Mouse (Mus musculus) testis, postnatal 10 days (tissue): ENCODE measurements around the gene Alg12.

ENCODE experiments used
- DNase-seq: peaks from one replicate; pipeline ENCODE4 v3.0.0; 2021; ENCODE audit warnings: low spot score

The Alg12 gene

GRCm38 (mm10) chr15:88854969-88855830 is 36.1 kb upstream of the Alg12 start:
- DNase-seq, result no peak

GRCm38 (mm10) chr15:88854119-88854968 is 35.2 kb upstream of the Alg12 start:
- no peak for DNase-seq

- no peak for DNase-seq
Observed at GRCm38 (mm10) chr15:88853106-88853505, 34.0 kb upstream of the Alg12 start.

- no peak for DNase-seq
Observed at GRCm38 (mm10) chr15:88851507-88852149, 32.5 kb upstream of the Alg12 start.

GRCm38 (mm10) chr15:88851076-88851475 is 32.0 kb upstream of the Alg12 start:
- no peak for DNase-seq

- DNase-seq, result peak; percentile 83
Observed at GRCm38 (mm10) chr15:88850146-88850826, 31.2 kb upstream of the Alg12 start.

GRCm38 (mm10) chr15:88849621-88850020 is 30.5 kb upstream of the Alg12 start:
- no peak for DNase-seq

GRCm38 (mm10) chr15:88848661-88849060 is 29.5 kb upstream of the Alg12 start:
- no peak for DNase-seq

GRCm38 (mm10) chr15:88844966-88845365 is 25.8 kb upstream of the Alg12 start:
- DNase-seq, result no peak

GRCm38 (mm10) chr15:88843486-88844097 is 24.5 kb upstream of the Alg12 start:
- no peak for DNase-seq

GRCm38 (mm10) chr15:88842300-88842673 is 23.2 kb upstream of the Alg12 start:
- DNase-seq, result no peak

- DNase-seq, result no peak
Observed at GRCm38 (mm10) chr15:88841580-88842299, 22.6 kb upstream of the Alg12 start.

GRCm38 (mm10) chr15:88841160-88841559 is 22.0 kb upstream of the Alg12 start:
- no peak for DNase-seq

- DNase-seq, result no peak
Observed at GRCm38 (mm10) chr15:88840126-88840525, 21.0 kb upstream of the Alg12 start.

GRCm38 (mm10) chr15:88839271-88839670 is 20.2 kb upstream of the Alg12 start:
- no peak for DNase-seq

GRCm38 (mm10) chr15:88837977-88838376 is 18.9 kb upstream of the Alg12 start:
- DNase-seq, result no peak

- peak; percentile 77 for DNase-seq
Observed at GRCm38 (mm10) chr15:88837199-88837932, 18.2 kb upstream of the Alg12 start.

- no peak for DNase-seq
Observed at GRCm38 (mm10) chr15:88836571-88836970, 17.5 kb upstream of the Alg12 start.

- no peak for DNase-seq
Observed at GRCm38 (mm10) chr15:88836031-88836430, 16.9 kb upstream of the Alg12 start.

- DNase-seq, result no peak
Observed at GRCm38 (mm10) chr15:88832536-88832935, 13.4 kb upstream of the Alg12 start.
